In the genomic region with DNA sequence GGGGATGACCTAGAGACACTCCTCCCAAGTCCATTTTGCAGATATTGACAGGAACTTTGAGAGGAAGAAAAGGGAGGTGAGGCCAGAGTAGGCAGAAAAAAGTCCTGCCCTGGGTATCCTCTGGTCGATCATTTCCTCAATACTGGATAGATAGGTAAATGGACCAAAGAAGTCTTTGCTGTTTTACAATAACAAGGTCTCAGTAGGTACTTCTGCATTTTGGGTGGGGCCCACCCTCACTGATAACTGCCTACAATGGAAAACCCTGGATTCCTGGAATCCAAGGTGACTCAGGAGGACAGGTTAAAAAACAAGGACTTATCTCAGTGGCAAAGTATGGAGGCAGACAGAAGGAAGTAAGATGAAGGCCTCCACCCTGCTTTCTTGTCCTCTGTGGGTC, we compare ENCODE assay signal across 24 mouse cellular contexts.
"Had no signal": no experiment of that assay in that cellular context is flagged by ENCODE, and none has a peak within 500 bp of the region (broad histone marks: within the 10 kb centered on the region; RNA-seq: fewer than 3 reads in every experiment).

No protein-coding gene starts in this region.

- H3K27ac ChIP-seq: heart, embryonic 13.5 days; heart, embryonic 15.5 days; hindbrain, embryonic 13.5 days; hindbrain, embryonic 15.5 days; hindbrain, postnatal 0 days; kidney, embryonic 15.5 days; kidney, postnatal 0 days; layer of hippocampus, adult 2 months; left cerebral cortex, adult 2 months; limb, embryonic 10.5 days; limb, embryonic 12.5 days; liver, embryonic 13.5 days; liver, embryonic 15.5 days had no signal

- H3K4me1 ChIP-seq: heart, embryonic 13.5 days; heart, embryonic 15.5 days; liver, embryonic 13.5 days; liver, embryonic 15.5 days had no signal

- DNase-seq: gastrocnemius, postnatal 14 days; gastrocnemius, postnatal 36 days; heart, adult 18-20 months; heart, postnatal 14 days; heart, postnatal 36 days; kidney, adult 11 months; kidney, adult 2 months; kidney, adult 9 months; kidney, postnatal 14 days; kidney, postnatal 36 days; liver; liver, embryonic 13.5 days had no signal

- H3K36me3 ChIP-seq: heart, embryonic 13.5 days; heart, embryonic 15.5 days; hindbrain, embryonic 13.5 days; hindbrain, embryonic 15.5 days; kidney, embryonic 15.5 days; liver, embryonic 13.5 days; liver, embryonic 15.5 days had no signal

- H3K4me3 ChIP-seq: heart, embryonic 13.5 days; heart, embryonic 15.5 days; hindbrain, embryonic 13.5 days; hindbrain, embryonic 15.5 days; kidney, embryonic 15.5 days; layer of hippocampus, adult 2 months; left cerebral cortex, adult 2 months; limb, embryonic 10.5 days; limb, embryonic 12.5 days; liver, embryonic 13.5 days; liver, embryonic 15.5 days had no signal

- H3K9me3 ChIP-seq: heart, embryonic 13.5 days; heart, embryonic 15.5 days; hindbrain, embryonic 13.5 days; hindbrain, embryonic 15.5 days; kidney, embryonic 15.5 days; limb, embryonic 10.5 days; limb, embryonic 12.5 days; liver, embryonic 13.5 days; liver, embryonic 15.5 days had no signal

- H3K9ac ChIP-seq: heart, embryonic 13.5 days; heart, embryonic 15.5 days; hindbrain, embryonic 13.5 days; hindbrain, embryonic 15.5 days; kidney, embryonic 15.5 days; limb, embryonic 12.5 days; liver, embryonic 13.5 days; liver, embryonic 15.5 days had no signal

- H3K27me3 ChIP-seq: heart, embryonic 13.5 days; heart, embryonic 15.5 days; hindbrain, embryonic 13.5 days; hindbrain, embryonic 15.5 days; kidney, embryonic 15.5 days; limb, embryonic 12.5 days; liver, embryonic 13.5 days; liver, embryonic 15.5 days had no signal
